Mouse (Mus musculus): Measurements from ENCODE around the gene Slc41a1. TPM values are rescaled to one million over a fixed set of nuclear protein-coding genes. Genes with fewer than 3 reads are reported as not detected.

Slc41a1 gene
- 38.7 and 39.5 TPM in 2 replicates for polyA plus RNA-seq (2015; fragmentation: Nextera tagmentation; extraction: Ambion mirVana)

GRCm38 (mm10) chr1:131827207-131827786 lies at the start of gene Slc41a1:
Gene Slc41a1 (plus strand): TSS chr1:131827493.

GRCm38 (mm10) chr1:131797202-131797909 lies 29.9 kb upstream of the Slc41a1 start, which contains the start of gene Pm20d1:
Gene Pm20d1 (plus strand): TSS chr1:131797381.

GRCm38 (mm10) chr1:131867093-131867945 lies 40.0 kb downstream of the Slc41a1 start, which contains the start of gene Rab29:
Gene Rab29 (plus strand): TSS chr1:131867224.

Other genes with a start within 250 kb of the Slc41a1 start
- gene Avpr1b, start 228.3 kb upstream of the Slc41a1 start, polyA plus RNA-seq (2015; fragmentation: Nextera tagmentation; extraction: Ambion mirVana): 0.04 and 0.06 TPM in 2 replicates
- gene Ctse, start 189.2 kb upstream of the Slc41a1 start, polyA plus RNA-seq (2015; fragmentation: Nextera tagmentation; extraction: Ambion mirVana): 0.23 and 0.43 TPM in 2 replicates
- 8.0 and 13.2 TPM in 2 replicates for gene Rab7b, start 138.8 kb upstream of the Slc41a1 start, polyA plus RNA-seq (2015; fragmentation: Nextera tagmentation; extraction: Ambion mirVana)
- gene Slc26a9, start 83.5 kb upstream of the Slc41a1 start, polyA plus RNA-seq (2015; fragmentation: Nextera tagmentation; extraction: Ambion mirVana): 0.09 TPM in 1 of 2 replicates, not detected in the other
- 1.0 and 1.1 TPM in 2 replicates for gene Pm20d1, start 30.1 kb upstream of the Slc41a1 start, polyA plus RNA-seq (2015; fragmentation: Nextera tagmentation; extraction: Ambion mirVana)
- gene Rab29, start 39.7 kb downstream of the Slc41a1 start, polyA plus RNA-seq (2015; fragmentation: Nextera tagmentation; extraction: Ambion mirVana): 18.7 and 20.5 TPM in 2 replicates
- 29.2 and 32.5 TPM in 2 replicates for gene Nucks1, start 83.0 kb downstream of the Slc41a1 start, polyA plus RNA-seq (2015; fragmentation: Nextera tagmentation; extraction: Ambion mirVana)
- 5.3 and 7.4 TPM in 2 replicates for gene Slc45a3, start 135.5 kb downstream of the Slc41a1 start, polyA plus RNA-seq (2015; fragmentation: Nextera tagmentation; extraction: Ambion mirVana)
- 12.2 and 14.6 TPM in 2 replicates for gene Elk4, start 180.1 kb downstream of the Slc41a1 start, polyA plus RNA-seq (2015; fragmentation: Nextera tagmentation; extraction: Ambion mirVana)
- gene Mfsd4a, start 240.6 kb downstream of the Slc41a1 start, polyA plus RNA-seq (2015; fragmentation: Nextera tagmentation; extraction: Ambion mirVana): 4.2 and 4.9 TPM in 2 replicates

Measured in skeletal muscle tissue, postnatal 0 days (tissue).